Mouse (Mus musculus): ENCODE data around the gene Astl.

DNA sequence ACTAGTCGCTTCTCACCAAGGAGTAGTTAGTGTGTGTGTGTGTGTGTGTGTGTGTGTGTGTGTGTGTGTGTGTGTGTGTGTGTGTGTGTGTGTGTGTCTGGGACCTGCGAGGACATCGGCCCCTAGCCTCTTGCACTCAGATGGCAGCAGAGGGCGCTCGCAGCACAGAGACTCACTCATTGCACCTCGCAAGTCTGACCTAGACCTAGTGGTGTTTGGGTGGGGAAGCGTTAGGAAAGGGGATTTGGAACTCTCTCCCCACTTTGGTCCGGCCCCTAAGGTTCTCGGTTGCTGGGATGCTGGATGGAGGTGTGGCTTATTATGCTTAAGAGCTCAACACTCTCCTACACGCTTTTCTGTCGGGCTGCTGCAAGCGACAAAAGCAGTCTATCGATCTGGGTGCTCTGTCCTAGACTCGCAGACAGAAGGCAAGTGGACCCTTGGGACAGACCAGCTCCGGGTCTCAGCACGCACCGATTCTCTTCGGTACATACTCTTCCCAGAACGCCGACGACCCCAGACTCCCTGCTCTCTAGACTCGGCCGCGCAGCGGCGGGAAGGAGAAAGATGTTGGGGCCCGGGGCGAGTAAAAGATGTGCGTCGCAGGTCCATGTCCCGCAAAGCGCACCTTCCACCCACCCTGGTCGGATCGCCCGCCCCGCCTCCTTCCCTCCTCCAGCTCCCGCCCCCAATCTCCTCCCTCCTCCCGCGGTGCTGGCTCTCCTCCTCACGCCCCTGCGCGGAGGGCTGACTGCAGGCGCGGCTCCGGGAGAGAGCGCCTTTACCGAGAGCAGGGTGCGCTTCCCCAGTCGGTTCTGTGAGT is 24.2 kb downstream of the Astl start, which contains the start of gene Adra2b:
- TF ChIP-seq CTCF (IDR thresholded peaks at IDR 0.05; ENCODE audit: low read depth) (peak; percentile 98), EP300 (IDR thresholded peaks at IDR 0.05; ENCODE audit: low read depth) (no peak)
